Mouse (Mus musculus) intestine, embryonic 16.5 days (tissue): ENCODE data around the gene Wnt11. TPM values are rescaled to one million over a fixed set of nuclear protein-coding genes. Genes with fewer than 3 reads are reported as not detected.

Source experiments
- ATAC-seq: fragments of 200-750 bp; cut with Nextera tagmentation; 2 replicates; pipeline ENCODE4 v1.8.0; 2017; ENCODE audit warnings: moderate TSS enrichment, moderate library complexity
- H3K27ac ChIP-seq: fragments of 300-500 bp; sonication (generic); 2 replicates; pipeline ENCODE4 v1.5.1; 2014; ENCODE audit warnings: mild to moderate bottlenecking, low read length
- H3K27me3 ChIP-seq: fragments of 300-500 bp; sonication (generic); replicated peaks from 2 replicates; pipeline ENCODE4 v1.6.1; 2014; ENCODE audit warnings: low read length, control low read depth, mixed read lengths; ENCODE audit not compliant: control insufficient read depth, insufficient read depth
- H3K36me3 ChIP-seq: fragments of 300-500 bp; sonication (generic); 2 replicates; pipeline ENCODE4 v1.6.1; 2014; ENCODE audit warnings: low read length, control low read depth; ENCODE audit not compliant: control insufficient read depth, insufficient read depth
- H3K4me1 ChIP-seq: fragments of 300-500 bp; sonication (generic); 2 replicates; pipeline ENCODE4 v1.6.1; 2014; ENCODE audit warnings: low read length, control low read depth, mixed read lengths; ENCODE audit not compliant: control insufficient read depth, insufficient read depth
- H3K4me2 ChIP-seq: fragments of 300-500 bp; sonication (generic); 2 replicates; pipeline ENCODE4 v1.6.1; 2014; ENCODE audit warnings: low read depth, low read length, control low read depth
- H3K4me3 ChIP-seq: fragments of 300-500 bp; sonication (generic); 2 replicates; pipeline ENCODE4 v1.5.1; 2014; ENCODE audit warnings: mild to moderate bottlenecking, low read length
- H3K9ac ChIP-seq: fragments of 300-500 bp; sonication (generic); 2 replicates; pipeline ENCODE4 v1.6.1; 2014; ENCODE audit warnings: low read depth, low read length
- H3K9me3 ChIP-seq: fragments of 300-500 bp; sonication (generic); 2 replicates; pipeline ENCODE4 v1.6.1; 2016; ENCODE audit warnings: low read length, control low read depth; ENCODE audit not compliant: control insufficient read depth
- WGBS: fragments of 180-500 bp; shearing (Covaris S2); extraction: QIAGEN DNeasy Blood & Tissue Kit; methylation state at CpG from one replicate; pipeline ENCODE4 v1.1.7; 2014; 5-methylcytosine and 5-hydroxymethylcytosine counted together
- polyA plus RNA-seq: library from polyadenylated mRNA; unstranded; fragments of >200 nt; fragmentation: Nextera tagmentation; extraction: Ambion mirVana; gene quantifications from 2 replicates; pipeline ENCODE4 v1.2.1, GENCODE M21; 2015

Gene Wnt11
- polyA plus RNA-seq, 1 experiment from 2014 or later = 1.8 TPM

- ATAC-seq = no peak
- Histone ChIP-seq H3K4me1 (no peaks in the 10 kb centered on the region), H3K4me2 (no peak overlapping the region), H3K36me3 (no peaks in the 10 kb centered on the region), H3K4me3 (no peak overlapping the region), H3K9me3 (no peaks in the 10 kb centered on the region), H3K27me3 (no peaks in the 10 kb centered on the region), H3K27ac (no peak overlapping the region), H3K9ac (no peak overlapping the region)
- 71% methylated on average over 15 of the region's 15 CpGs for WGBS
These were observed 10.8 kb upstream of the Wnt11 start for GRCm38 (mm10) chr7:98823896-98824822.

GRCm38 (mm10) chr7:98828052-98828451 is 6.9 kb upstream of the Wnt11 start:
- Histone ChIP-seq H3K4me2 (no peak overlapping the region), H3K4me1 (no peaks in the 10 kb centered on the region), H3K9me3 (no peaks in the 10 kb centered on the region), H3K9ac (no peak overlapping the region), H3K36me3 (no peaks in the 10 kb centered on the region), H3K4me3 (no peak overlapping the region), H3K27me3 (peaks cover 7% of the 10 kb centered on the region; the same call in 1 of the 2 replicates), H3K27ac (no peak overlapping the region)
- 54% methylated on average over 3 of the region's 3 CpGs for WGBS
- no peak for ATAC-seq

- 27% methylated on average over 7 of the region's 7 CpGs for WGBS
- H3K4me3 ChIP-seq = no peak overlapping the region
- no peak for ATAC-seq
- H3K27me3 ChIP-seq = peaks cover 13% of the 10 kb centered on the region; the same call in 1 of the 2 replicates
- H3K4me2 ChIP-seq = no peak overlapping the region
- no peaks in the 10 kb centered on the region for H3K4me1 ChIP-seq
- H3K27ac ChIP-seq = no peak overlapping the region
- H3K9ac ChIP-seq = no peak overlapping the region
- H3K9me3 ChIP-seq = no peaks in the 10 kb centered on the region
- no peaks in the 10 kb centered on the region for H3K36me3 ChIP-seq
These were observed 6.0 kb upstream of the Wnt11 start for GRCm38 (mm10) chr7:98828876-98829275.

GRCm38 (mm10) chr7:98831290-98831689 is 3.6 kb upstream of the Wnt11 start:
- Histone ChIP-seq H3K4me2 (no peak overlapping the region), H3K27me3 (peaks cover 28% of the 10 kb centered on the region), H3K27ac (no peak overlapping the region), H3K36me3 (no peaks in the 10 kb centered on the region), H3K9me3 (no peaks in the 10 kb centered on the region), H3K4me3 (no peak overlapping the region), H3K9ac (no peak overlapping the region), H3K4me1 (peaks cover 10% of the 10 kb centered on the region)
- WGBS = 74% methylated on average over 6 of the region's 6 CpGs
- no peak for ATAC-seq

- Histone ChIP-seq H3K9me3 (no peaks in the 10 kb centered on the region), H3K27ac (no peak overlapping the region), H3K4me3 (peak overlapping the region; percentile 59), H3K4me1 (peaks cover 33% of the 10 kb centered on the region), H3K4me2 (peak overlapping the region; percentile 99), H3K36me3 (no peaks in the 10 kb centered on the region), H3K9ac (peak overlapping the region; percentile 66), H3K27me3 (peaks cover 45% of the 10 kb centered on the region)
- ATAC-seq = no peak
- WGBS = under 1% methylated on average over 46 of the region's 46 CpGs
These were observed 868 bp downstream of the Wnt11 start for GRCm38 (mm10) chr7:98835519-98836441.

- Histone ChIP-seq H3K9ac (no peak overlapping the region), H3K27ac (no peak overlapping the region), H3K4me3 (peak overlapping the region; percentile 59), H3K36me3 (no peaks in the 10 kb centered on the region), H3K4me1 (peaks cover 33% of the 10 kb centered on the region), H3K9me3 (no peaks in the 10 kb centered on the region), H3K4me2 (peak overlapping the region; percentile 99), H3K27me3 (peaks cover 45% of the 10 kb centered on the region)
- no peak for ATAC-seq
- WGBS = 3% methylated on average over 23 of the region's 23 CpGs
These were observed 1.7 kb downstream of the Wnt11 start for GRCm38 (mm10) chr7:98836646-98837045.

- Histone ChIP-seq H3K27ac (no peak overlapping the region), H3K4me2 (peak overlapping the region; percentile 98), H3K36me3 (no peaks in the 10 kb centered on the region), H3K9me3 (no peaks in the 10 kb centered on the region), H3K4me3 (peak overlapping the region; percentile 52), H3K4me1 (peaks cover 43% of the 10 kb centered on the region), H3K27me3 (peaks cover 38% of the 10 kb centered on the region), H3K9ac (0 out of 2 replicates have a peak overlapping the region, but pooled peaks have one; percentile 62)
- WGBS = under 1% methylated on average over 17 of the region's 17 CpGs
- peak; percentile 64 for ATAC-seq
These were observed 3.0 kb downstream of the Wnt11 start for GRCm38 (mm10) chr7:98837901-98838300.

GRCm38 (mm10) chr7:98838729-98839141 is 3.8 kb downstream of the Wnt11 start:
- WGBS = under 1% methylated on average over 48 of the region's 48 CpGs
- H3K9ac ChIP-seq = peak overlapping the region; percentile 62
- H3K9me3 ChIP-seq = no peaks in the 10 kb centered on the region
- peak overlapping the region; percentile 52 for H3K4me3 ChIP-seq
- H3K27me3 ChIP-seq = peaks cover 32% of the 10 kb centered on the region
- H3K4me1 ChIP-seq = peaks cover 48% of the 10 kb centered on the region
- peak; percentile 34 for ATAC-seq
- H3K36me3 ChIP-seq = no peaks in the 10 kb centered on the region
- peak overlapping the region; percentile 98 for H3K4me2 ChIP-seq
- H3K27ac ChIP-seq = no peak overlapping the region

GRCm38 (mm10) chr7:98839312-98839711 is 4.4 kb downstream of the Wnt11 start:
- ATAC-seq = no peak
- Histone ChIP-seq H3K27me3 (peaks cover 32% of the 10 kb centered on the region), H3K4me2 (peak overlapping the region; percentile 98), H3K9me3 (no peaks in the 10 kb centered on the region), H3K4me1 (peaks cover 48% of the 10 kb centered on the region), H3K27ac (no peak overlapping the region), H3K9ac (peak overlapping the region; percentile 62), H3K36me3 (no peaks in the 10 kb centered on the region), H3K4me3 (peak overlapping the region; percentile 52)
- WGBS = 12% methylated on average over 12 of the region's 12 CpGs
